Mouse (Mus musculus) B cell, adult 67 days (primary cell): Measurements from ENCODE around the gene Unc5b. TPM values are rescaled to one million over a fixed set of nuclear protein-coding genes. Genes with fewer than 3 reads are reported as not detected.

ENCODE experiments used
- total RNA-seq, 2 experiments: library from RNA; stranded (reverse); gene quantifications; 4 replicates each; pipeline ENCODE4 v1.2.4; 2023

Unc5b gene
- not detected for total RNA-seq

DNA sequence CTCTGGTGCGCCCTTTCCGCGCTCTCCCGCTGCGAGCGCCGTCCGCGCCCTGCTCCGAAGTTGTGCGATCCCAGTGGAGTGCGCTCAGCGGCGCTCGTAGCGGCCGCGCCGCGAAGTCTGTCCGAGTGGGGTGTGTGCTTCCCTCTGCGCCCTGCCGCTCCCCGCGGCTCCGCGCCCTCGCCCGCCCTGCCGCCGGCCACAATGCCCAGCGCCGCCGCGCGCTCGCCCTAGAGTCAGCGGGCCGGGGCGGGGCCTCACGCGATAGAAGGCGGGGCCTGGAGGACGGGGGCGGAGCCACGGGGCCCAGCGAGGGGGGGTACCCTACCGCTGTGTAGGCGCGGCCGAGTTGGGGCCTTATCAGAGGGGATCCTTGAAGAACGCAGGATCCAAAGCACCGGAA lies at the start of gene Unc5b:
TSS of gene Unc5b (minus strand) at position 203 of the 400 bp plus-strand sequence.

GRCm38 (mm10) chr10:60752040-60753020 lies 79.1 kb downstream of the Unc5b start, which contains the start of gene Slc29a3:
Slc29a3 (minus strand) TSS chr10:60752794.

Other genes with a start within 250 kb of the Unc5b start
- gene Cdh23, start 135.1 kb downstream of the Unc5b start, total RNA-seq, result under 1 TPM; 0.09 to 0.27 TPM
- 10 to 100 TPM; 30.6 to 34.5 TPM for gene Slc29a3, start 78.8 kb downstream of the Unc5b start, total RNA-seq